Mouse (Mus musculus): ENCODE measurements at regions not wholly inside any gene's neighbourhood (a gene's known extent, or its start where the extent isn't known, plus 50 kb on each side); places are given as distances from the start of the nearest gene placed in this dataset.

GRCm38 (mm10) chr10:68842023-68842735, 118.7 kb downstream of the Tmem26 start:
- no peak overlapping the region for H3K4me3 ChIP-seq (ENCODE audit: low read depth, low read length)
- no peaks in the 10 kb centered on the region for H3K27me3 ChIP-seq (ENCODE audit: control insufficient read depth, insufficient read depth, low read depth, low read length)
- H3K4me1 ChIP-seq (ENCODE audit: control insufficient read depth, low read depth, low read length): no peaks in the 10 kb centered on the region
- no peaks in the 10 kb centered on the region for H3K9me3 ChIP-seq (replicated peaks; ENCODE audit: control insufficient read depth, low read length)
- 23% methylated on average over 13 of the region's 13 CpGs for WGBS (ENCODE audit: insufficient replicate concordance)
- H3K4me2 ChIP-seq (ENCODE audit: low read depth, low read length): no peak overlapping the region
- H3K27ac ChIP-seq (ENCODE audit: low read length): no peak overlapping the region
- H3K9ac ChIP-seq (ENCODE audit: low read depth, low read length): no peak overlapping the region
- ATAC-seq (ENCODE audit: low read depth): no peak
- no peaks in the 10 kb centered on the region for H3K36me3 ChIP-seq (ENCODE audit: control insufficient read depth, insufficient read depth)

- Histone ChIP-seq H3K9ac (ENCODE audit: low read depth, low read length) (no peak overlapping the region), H3K36me3 (ENCODE audit: control insufficient read depth, insufficient read depth) (no peaks in the 10 kb centered on the region), H3K4me2 (ENCODE audit: low read depth, low read length) (no peak overlapping the region), H3K27me3 (ENCODE audit: control insufficient read depth, insufficient read depth, low read depth, low read length) (no peaks in the 10 kb centered on the region), H3K9me3 (replicated peaks; ENCODE audit: control insufficient read depth, low read length) (no peaks in the 10 kb centered on the region), H3K4me3 (ENCODE audit: low read depth, low read length) (no peak overlapping the region), H3K4me1 (ENCODE audit: control insufficient read depth, low read depth, low read length) (no peaks in the 10 kb centered on the region), H3K27ac (ENCODE audit: low read length) (no peak overlapping the region)
- 37% methylated on average over 4 of the region's 4 CpGs for WGBS (ENCODE audit: insufficient replicate concordance)
- no peak for ATAC-seq (ENCODE audit: low read depth)
Measured at GRCm38 (mm10) chr10:68844066-68844465, 120.6 kb downstream of the Tmem26 start.

GRCm38 (mm10) chr10:68844596-68844995, 121.2 kb downstream of the Tmem26 start:
- H3K36me3 ChIP-seq (ENCODE audit: control insufficient read depth, insufficient read depth): no peaks in the 10 kb centered on the region
- no peak overlapping the region for H3K9ac ChIP-seq (ENCODE audit: low read depth, low read length)
- no peak overlapping the region for H3K4me2 ChIP-seq (ENCODE audit: low read depth, low read length)
- 44% methylated on average over 8 of the region's 8 CpGs for WGBS (ENCODE audit: insufficient replicate concordance)
- H3K27ac ChIP-seq (ENCODE audit: low read length): no peak overlapping the region
- H3K9me3 ChIP-seq (replicated peaks; ENCODE audit: control insufficient read depth, low read length): no peaks in the 10 kb centered on the region
- H3K27me3 ChIP-seq (ENCODE audit: control insufficient read depth, insufficient read depth, low read depth, low read length): no peaks in the 10 kb centered on the region
- no peak for ATAC-seq (ENCODE audit: low read depth)
- H3K4me1 ChIP-seq (ENCODE audit: control insufficient read depth, low read depth, low read length): no peaks in the 10 kb centered on the region
- no peak overlapping the region for H3K4me3 ChIP-seq (ENCODE audit: low read depth, low read length)

- H3K4me2 ChIP-seq (ENCODE audit: low read depth, low read length): no peak overlapping the region
- H3K4me3 ChIP-seq (ENCODE audit: low read depth, low read length): no peak overlapping the region
- ATAC-seq (ENCODE audit: low read depth): no peak
- H3K27me3 ChIP-seq (ENCODE audit: control insufficient read depth, insufficient read depth, low read depth, low read length): no peaks in the 10 kb centered on the region
- no peaks in the 10 kb centered on the region for H3K36me3 ChIP-seq (ENCODE audit: control insufficient read depth, insufficient read depth)
- WGBS (ENCODE audit: insufficient replicate concordance): 60% methylated on average over 3 of the region's 3 CpGs
- H3K27ac ChIP-seq (ENCODE audit: low read length): no peak overlapping the region
- no peaks in the 10 kb centered on the region for H3K9me3 ChIP-seq (replicated peaks; ENCODE audit: control insufficient read depth, low read length)
- H3K9ac ChIP-seq (ENCODE audit: low read depth, low read length): no peak overlapping the region
- H3K4me1 ChIP-seq (ENCODE audit: control insufficient read depth, low read depth, low read length): no peaks in the 10 kb centered on the region
Measured at GRCm38 (mm10) chr10:68851153-68851552, 127.7 kb downstream of the Tmem26 start.

- Histone ChIP-seq H3K4me2 (ENCODE audit: low read depth, low read length) (no peak overlapping the region), H3K27ac (ENCODE audit: low read length) (no peak overlapping the region), H3K9ac (ENCODE audit: low read depth, low read length) (no peak overlapping the region), H3K9me3 (replicated peaks; ENCODE audit: control insufficient read depth, low read length) (no peaks in the 10 kb centered on the region), H3K4me1 (ENCODE audit: control insufficient read depth, low read depth, low read length) (no peaks in the 10 kb centered on the region), H3K27me3 (ENCODE audit: control insufficient read depth, insufficient read depth, low read depth, low read length) (no peaks in the 10 kb centered on the region), H3K36me3 (ENCODE audit: control insufficient read depth, insufficient read depth) (no peaks in the 10 kb centered on the region), H3K4me3 (ENCODE audit: low read depth, low read length) (no peak overlapping the region)
- no peak for ATAC-seq (ENCODE audit: low read depth)
- 58% methylated on average over 13 of the region's 13 CpGs for WGBS (ENCODE audit: insufficient replicate concordance)
Measured at GRCm38 (mm10) chr10:68855934-68856891, 132.8 kb downstream of the Tmem26 start.

- 62% methylated on average over 8 of the region's 8 CpGs for WGBS (ENCODE audit: insufficient replicate concordance)
- Histone ChIP-seq H3K27ac (ENCODE audit: low read length) (no peak overlapping the region), H3K4me2 (ENCODE audit: low read depth, low read length) (no peak overlapping the region), H3K9ac (ENCODE audit: low read depth, low read length) (no peak overlapping the region), H3K4me3 (ENCODE audit: low read depth, low read length) (no peak overlapping the region), H3K4me1 (ENCODE audit: control insufficient read depth, low read depth, low read length) (no peaks in the 10 kb centered on the region), H3K27me3 (ENCODE audit: control insufficient read depth, insufficient read depth, low read depth, low read length) (no peaks in the 10 kb centered on the region), H3K9me3 (replicated peaks; ENCODE audit: control insufficient read depth, low read length) (no peaks in the 10 kb centered on the region), H3K36me3 (ENCODE audit: control insufficient read depth, insufficient read depth) (no peaks in the 10 kb centered on the region)
- ATAC-seq (ENCODE audit: low read depth): no peak
Measured at GRCm38 (mm10) chr10:68864606-68865378, 141.3 kb downstream of the Tmem26 start.

- Histone ChIP-seq H3K36me3 (ENCODE audit: control insufficient read depth, insufficient read depth) (no peaks in the 10 kb centered on the region), H3K9me3 (replicated peaks; ENCODE audit: control insufficient read depth, low read length) (no peaks in the 10 kb centered on the region), H3K4me3 (ENCODE audit: low read depth, low read length) (no peak overlapping the region), H3K4me1 (ENCODE audit: control insufficient read depth, low read depth, low read length) (no peaks in the 10 kb centered on the region), H3K4me2 (ENCODE audit: low read depth, low read length) (no peak overlapping the region), H3K27me3 (ENCODE audit: control insufficient read depth, insufficient read depth, low read depth, low read length) (no peaks in the 10 kb centered on the region), H3K27ac (ENCODE audit: low read length) (no peak overlapping the region), H3K9ac (ENCODE audit: low read depth, low read length) (no peak overlapping the region)
- 56% methylated on average over 5 of the region's 5 CpGs for WGBS (ENCODE audit: insufficient replicate concordance)
- ATAC-seq (ENCODE audit: low read depth): no peak
Measured at GRCm38 (mm10) chr10:68865776-68866175, 142.3 kb downstream of the Tmem26 start.

- no peaks in the 10 kb centered on the region for H3K36me3 ChIP-seq (ENCODE audit: control insufficient read depth, insufficient read depth)
- no peak for ATAC-seq (ENCODE audit: low read depth)
- no peak overlapping the region for H3K9ac ChIP-seq (ENCODE audit: low read depth, low read length)
- H3K4me2 ChIP-seq (ENCODE audit: low read depth, low read length): no peak overlapping the region
- H3K4me3 ChIP-seq (ENCODE audit: low read depth, low read length): no peak overlapping the region
- no peak overlapping the region for H3K27ac ChIP-seq (ENCODE audit: low read length)
- 70% methylated on average over 1 of the region's 1 CpGs for WGBS (ENCODE audit: insufficient replicate concordance)
- H3K4me1 ChIP-seq (ENCODE audit: control insufficient read depth, low read depth, low read length): no peaks in the 10 kb centered on the region
- H3K9me3 ChIP-seq (replicated peaks; ENCODE audit: control insufficient read depth, low read length): no peaks in the 10 kb centered on the region
- no peaks in the 10 kb centered on the region for H3K27me3 ChIP-seq (ENCODE audit: control insufficient read depth, insufficient read depth, low read depth, low read length)
Measured at GRCm38 (mm10) chr10:68867361-68867760, 143.9 kb downstream of the Tmem26 start.

Measured in liver, embryonic 16.5 days (tissue).